Mouse (Mus musculus) CD4-positive helper T cell, adult 2 months (primary cell): ENCODE data around the gene Eif4a1.
A peak's percentile ranks its signal among the peaks of the same experiment; 100 is the strongest.
"Not testable (repeated sequence)": the region's sequence is repeated elsewhere in the genome, so short reads cannot be mapped to it uniquely, and the experiment has no call there.

Experiments used
- DNase-seq: peaks from one replicate; pipeline ENCODE4 v3.0.0-alpha.2; 2012; ENCODE audit warnings: low read depth, missing footprints, low spot score

Eif4a1 gene

DNA sequence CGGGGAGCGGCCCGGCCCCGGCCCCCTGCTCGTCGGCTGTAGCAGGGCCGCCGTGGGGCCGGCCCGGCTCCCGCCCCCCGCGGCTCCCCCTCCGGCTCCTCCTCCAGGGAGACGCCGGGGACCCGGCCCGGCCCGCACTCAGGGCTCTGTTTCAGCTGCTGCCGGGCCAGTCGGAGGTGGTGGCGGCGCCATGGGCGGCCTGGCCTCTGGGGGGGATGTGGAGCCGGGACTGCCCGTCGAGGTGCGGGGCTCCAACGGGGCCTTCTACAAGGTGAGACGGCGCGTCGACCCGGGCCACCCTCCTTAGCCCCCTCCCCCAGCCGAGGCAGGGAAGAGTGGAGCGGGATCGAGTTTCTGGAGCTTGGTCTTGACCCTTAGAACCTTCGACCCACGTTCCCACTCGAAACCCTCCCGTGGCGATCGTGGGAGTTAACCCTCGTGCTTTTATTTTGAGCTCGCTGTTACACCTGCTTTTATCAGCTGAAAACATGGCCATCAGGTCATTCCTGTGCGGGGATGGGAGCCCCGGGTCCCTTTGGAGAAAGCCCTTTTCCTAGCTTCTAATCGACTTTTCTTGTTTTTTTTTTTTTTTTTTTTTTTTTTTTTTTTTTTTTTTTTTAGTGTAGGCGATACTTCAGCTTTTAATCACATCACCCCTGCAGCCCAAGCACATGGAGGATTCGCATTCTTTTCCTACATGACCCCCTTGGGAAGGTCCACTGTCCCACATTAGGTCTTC, 38.9 kb downstream of the Eif4a1 start:
- peak; percentile 18 for DNase-seq

DNA sequence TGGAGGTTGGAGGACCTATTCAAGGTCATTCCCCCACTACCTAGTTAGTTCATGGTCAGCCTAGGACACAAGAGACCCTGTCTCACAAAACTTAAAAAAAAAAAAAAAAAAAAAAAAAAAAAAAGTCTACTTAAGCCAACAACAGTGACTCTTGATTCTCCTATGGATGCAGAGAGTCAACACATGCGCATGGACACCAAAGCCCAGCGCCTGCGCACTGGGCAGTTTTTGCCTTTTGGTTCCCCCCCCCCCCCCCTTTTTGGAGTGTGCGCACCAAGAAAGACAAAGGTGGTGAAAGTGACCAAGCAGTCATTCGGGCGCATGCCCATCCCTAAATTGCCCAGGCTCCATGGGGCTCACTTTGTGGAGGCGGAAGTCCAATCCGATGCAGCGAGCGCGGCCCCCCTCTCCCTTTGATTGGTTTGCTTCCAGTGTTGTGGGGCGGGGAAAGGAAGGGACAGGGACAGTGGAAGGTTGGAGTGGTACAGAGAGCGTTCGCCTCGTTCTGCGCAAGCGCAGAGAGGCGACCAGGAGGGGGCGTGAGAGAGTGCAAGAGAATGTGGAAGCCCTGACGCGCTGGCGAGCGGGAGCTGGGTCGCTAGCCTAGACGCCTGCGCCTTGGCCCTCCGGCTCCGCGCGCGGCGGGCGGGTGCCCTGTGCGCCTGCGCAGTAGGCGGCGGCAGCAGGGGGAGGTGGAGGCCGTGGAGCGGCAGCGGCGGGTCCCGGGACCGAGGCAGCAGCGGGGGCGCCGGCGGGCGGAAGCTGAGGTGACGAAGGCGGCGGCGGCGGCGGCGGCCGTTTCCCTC, 39.7 kb downstream of the Eif4a1 start, which contains the start of gene Fxr2:
TSS of gene Fxr2 (plus strand) at position 707 of the 806 bp plus-strand sequence.
- peak; percentile 100 for DNase-seq

DNA sequence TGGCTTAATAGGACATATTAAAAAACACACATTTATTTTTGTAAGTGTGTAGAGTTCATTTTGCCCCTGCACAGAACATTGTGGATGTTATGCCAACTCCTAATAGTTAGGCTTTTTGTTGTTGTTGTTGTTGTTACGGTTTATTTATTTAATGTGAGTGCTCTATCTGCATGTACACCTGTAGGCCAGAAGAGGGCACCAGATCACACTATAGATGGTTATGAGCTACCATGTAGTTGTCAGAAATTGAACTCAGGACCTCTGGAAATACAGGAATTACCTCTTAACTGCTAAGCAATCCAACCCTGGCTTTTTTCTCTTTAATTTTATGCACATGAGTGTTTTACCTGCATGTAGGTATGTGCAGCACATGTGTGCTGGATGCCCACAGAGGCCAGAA, 42.4 kb downstream of the Eif4a1 start:
- peak; percentile 62 for DNase-seq

DNA sequence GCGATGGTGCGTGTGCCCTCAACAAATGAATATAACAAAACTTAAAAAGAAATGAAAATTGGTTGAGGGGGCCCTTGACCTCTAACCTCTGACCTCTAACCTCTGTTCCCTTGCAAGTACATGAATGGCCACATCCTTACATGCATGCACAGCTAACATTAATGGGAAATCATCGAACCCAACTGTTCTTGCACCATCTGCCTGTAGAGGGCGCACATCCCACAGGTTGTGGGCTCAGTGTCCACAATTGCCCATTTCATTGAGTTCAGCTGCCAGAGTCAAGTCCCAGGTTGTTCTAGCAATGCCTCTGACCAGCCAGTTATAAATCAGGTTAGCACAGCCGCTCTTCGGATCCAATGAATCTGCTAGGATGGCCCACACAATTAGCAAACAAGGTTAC, 43.9 kb downstream of the Eif4a1 start:
- DNase-seq = peak; percentile 81

DNA sequence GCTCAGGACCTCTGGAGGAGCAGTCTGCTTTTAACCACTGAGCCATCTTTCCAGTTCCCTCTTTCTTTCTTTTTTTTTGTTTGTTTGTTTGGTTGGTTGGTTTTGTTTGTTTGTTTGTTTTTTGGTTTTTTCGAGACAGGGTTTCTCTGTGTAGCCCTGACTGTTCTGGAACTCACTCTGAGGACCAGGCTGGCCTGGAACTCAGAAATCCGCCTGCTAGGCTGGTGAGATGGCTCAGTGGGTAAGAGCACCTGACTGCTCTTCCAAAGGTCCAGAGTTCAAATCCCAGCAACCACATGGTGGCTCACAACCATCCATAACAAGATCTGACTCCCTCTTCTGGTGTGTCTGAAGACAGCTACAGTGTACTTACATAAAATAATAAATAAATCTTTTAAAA, 47.9 kb downstream of the Eif4a1 start:
- DNase-seq = not testable (repeated sequence)

DNA sequence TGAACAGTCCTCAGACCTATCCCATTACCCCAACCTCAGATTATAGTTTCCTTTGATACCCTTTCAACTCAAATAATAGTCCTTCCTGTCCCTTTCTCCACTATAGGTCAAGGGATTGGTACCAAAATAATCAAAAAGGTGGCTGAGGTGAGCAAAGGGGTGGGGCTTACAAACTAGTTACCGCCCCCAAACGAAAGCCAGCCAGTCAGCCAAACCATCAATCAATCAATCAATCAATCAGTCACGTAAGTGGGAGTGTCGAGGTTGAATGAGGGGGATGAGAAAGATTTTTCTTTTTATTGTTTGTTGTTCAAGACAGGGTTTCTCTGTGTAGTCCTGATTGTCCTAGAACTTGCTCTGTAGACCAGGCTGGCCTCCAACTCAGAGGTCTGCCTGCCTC, 49.2 kb downstream of the Eif4a1 start:
- DNase-seq = no peak

DNA sequence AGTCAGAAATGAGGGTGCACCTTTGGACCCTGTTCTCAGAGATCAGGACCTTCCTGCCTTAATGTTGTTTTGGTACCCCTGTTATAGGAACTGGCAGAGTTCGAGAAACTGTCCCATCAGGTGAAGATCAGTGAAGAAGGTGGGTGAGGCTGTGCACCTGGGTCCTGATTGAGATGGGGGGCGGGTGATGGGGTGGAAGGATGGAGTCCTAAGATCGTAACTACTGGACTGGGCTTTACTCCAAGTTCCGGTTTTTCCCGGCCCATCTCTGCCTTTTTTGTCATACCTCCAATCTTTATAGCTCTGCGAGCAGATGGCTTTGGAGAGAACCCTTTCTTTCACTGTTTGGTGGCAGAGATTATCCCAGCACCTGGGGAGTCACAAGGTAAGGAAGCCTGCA, 49.8 kb downstream of the Eif4a1 start:
- no peak for DNase-seq

DNA sequence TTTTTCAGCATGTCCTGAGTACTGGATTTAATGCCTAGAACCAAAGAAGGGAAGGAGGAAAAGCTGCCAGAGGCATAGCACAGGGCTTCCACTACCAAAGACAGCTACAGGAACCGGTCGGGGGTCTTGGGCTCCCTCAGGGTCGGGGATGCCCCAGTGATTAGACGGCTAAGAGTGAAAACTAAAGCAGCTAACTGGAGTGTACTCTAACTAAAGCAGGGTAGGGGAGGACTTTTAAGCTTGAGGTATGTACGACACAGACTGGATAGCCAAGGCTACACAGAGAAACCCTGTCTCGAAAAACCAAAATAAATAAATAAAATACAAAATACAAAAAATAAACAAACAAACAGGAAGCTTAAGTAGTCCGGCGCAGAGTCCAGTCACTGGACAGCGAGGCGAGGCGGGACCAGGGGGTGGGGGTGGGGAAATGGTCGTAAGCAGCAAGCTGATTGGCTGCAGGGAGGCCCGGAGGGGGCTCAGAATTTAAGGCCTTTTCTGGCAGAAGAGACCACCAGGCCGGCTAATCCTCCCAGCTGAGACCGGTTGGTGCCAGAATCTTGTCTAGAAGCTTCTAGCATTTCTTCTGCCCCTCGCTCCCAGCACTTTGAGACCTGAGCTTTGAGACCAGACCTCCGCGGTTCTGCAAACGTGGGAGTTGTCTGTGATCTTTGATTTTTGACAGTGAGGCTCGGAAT, 50.5 kb downstream of the Eif4a1 start, which contains the start of gene Sat2:
TSS of gene Sat2 (plus strand) at position 454 of the 698 bp plus-strand sequence.
- DNase-seq = no peak

DNA sequence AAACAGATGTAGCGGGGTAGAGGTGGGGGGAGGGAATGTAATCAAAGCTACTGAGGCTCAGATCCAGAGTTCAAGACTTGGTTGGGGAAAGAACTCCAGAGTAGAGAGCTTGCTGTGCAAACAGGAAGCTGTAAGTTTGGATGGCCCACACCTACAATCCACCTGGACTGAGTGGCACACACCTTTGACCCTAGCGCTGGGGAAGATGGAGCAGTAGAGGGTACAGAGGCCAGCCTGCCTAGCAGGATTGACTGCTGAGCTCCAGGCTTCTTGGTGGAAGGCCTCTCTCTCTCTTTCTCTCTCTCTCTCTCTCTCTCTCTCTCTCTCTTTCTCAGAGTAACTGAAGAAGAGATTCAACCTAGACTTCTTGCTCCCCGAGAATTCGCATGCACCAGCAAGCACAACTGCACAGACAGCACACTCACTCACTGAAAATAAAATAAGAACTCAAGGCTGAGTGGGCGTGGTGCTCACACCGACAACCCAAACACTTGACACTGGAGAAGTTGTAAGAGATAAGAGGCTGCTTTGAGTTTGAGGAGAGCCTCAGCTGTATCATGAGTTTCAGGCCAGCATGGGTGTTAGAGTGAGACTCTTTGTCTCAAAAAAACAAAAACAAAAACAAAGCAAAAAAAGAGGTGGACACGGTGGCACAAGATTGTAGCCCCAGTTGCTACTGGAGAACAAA, 51.7 kb downstream of the Eif4a1 start:
- no peak for DNase-seq

DNA sequence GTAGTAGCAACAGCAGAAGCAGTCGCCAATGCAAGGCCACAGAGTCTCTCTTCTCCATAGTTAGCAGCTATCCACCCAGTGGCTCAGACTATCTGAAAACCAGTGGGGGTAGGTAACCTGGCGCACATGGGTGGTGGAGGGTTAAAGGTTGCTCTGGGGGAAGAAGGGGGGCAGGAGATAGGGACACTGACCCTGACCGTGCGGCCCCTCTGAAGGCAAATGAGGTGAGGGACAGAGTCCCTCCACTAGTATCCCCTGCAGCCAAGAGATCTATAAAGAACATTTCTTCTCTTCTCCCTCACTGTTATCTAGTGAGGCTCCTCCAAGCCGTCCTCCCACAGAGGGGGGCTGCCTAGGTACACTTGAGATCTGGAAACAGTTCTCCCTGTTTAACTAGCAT, 54.4 kb downstream of the Eif4a1 start, which contains the start of gene Shbg:
TSS of gene Shbg (minus strand) at position 101 of the 400 bp plus-strand sequence.
- no peak for DNase-seq
